Mouse (Mus musculus): ENCODE results near the gene C87436. TPM values are rescaled to one million over a fixed set of nuclear protein-coding genes. Genes with fewer than 3 reads are reported as not detected.

C87436 gene
- polyA plus RNA-seq, 1 experiment from 2014 or later = 15.1 TPM

DNA sequence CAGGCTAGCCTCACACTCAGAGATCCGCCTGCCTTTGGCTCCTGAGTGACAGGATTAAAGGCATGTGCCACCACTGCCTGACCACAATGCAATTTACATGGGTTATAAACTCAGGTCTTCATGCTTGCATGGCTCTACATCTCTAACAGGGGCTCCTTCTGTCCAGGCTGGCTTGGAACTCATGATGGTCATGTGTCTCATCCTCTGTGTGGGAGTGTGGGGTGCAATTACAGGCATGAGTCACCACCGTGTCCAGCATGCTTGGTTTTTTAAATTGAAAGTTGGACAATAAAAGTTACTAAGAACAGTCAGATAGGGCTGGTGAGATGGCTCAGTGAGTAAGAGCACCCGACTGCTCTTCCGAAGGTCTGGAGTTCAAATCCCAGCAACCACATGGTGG is 75.1 kb downstream of the C87436 start:
- H3K4me1 ChIP-seq (replicated peaks) = no peaks in the 10 kb centered on the region
- WGBS = 92% methylated on average over 4 of the region's 4 CpGs
- no peak overlapping the region for H3K9ac ChIP-seq
- no peaks in the 10 kb centered on the region for H3K27me3 ChIP-seq
- H3K4me2 ChIP-seq = no peak overlapping the region
- no peak overlapping the region for H3K4me3 ChIP-seq
- ATAC-seq (replicated peaks; ENCODE audit: insufficient number of reproducible peaks, insufficient read depth, low FRiP score, low read depth) = no peak
- no peaks in the 10 kb centered on the region for H3K36me3 ChIP-seq
- no peak overlapping the region for H3K27ac ChIP-seq
- H3K9me3 ChIP-seq (replicated peaks) = no peaks in the 10 kb centered on the region

DNA sequence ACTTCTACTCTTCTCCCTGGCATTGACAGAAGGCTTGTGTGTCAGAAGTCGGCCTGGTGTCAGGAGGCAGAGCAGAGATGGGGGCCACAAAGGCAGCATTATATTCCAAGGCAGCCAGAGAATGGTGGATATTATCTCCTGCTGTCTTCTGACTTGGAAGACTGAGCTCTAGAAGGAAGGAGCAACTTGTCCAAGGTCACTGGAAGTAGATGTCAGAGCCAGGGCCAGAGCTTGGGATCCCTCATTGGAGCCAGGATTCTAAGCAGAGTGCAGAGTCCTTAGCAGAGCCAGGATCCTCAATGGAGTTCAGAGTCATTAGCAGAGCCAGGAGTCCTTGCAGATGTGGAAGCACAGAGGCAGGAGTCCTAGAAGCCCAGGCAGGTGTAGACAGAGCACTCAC is 77.8 kb downstream of the C87436 start:
- 66% methylated on average over 1 of the region's 1 CpGs for WGBS
- Histone ChIP-seq H3K4me1 (replicated peaks) (no peaks in the 10 kb centered on the region), H3K9me3 (replicated peaks) (no peaks in the 10 kb centered on the region), H3K9ac (0 out of 2 replicates have a peak overlapping the region, but pooled peaks have one; percentile 25), H3K27ac (peak overlapping the region; percentile 42; the same call in 1 of the 2 replicates), H3K4me3 (peak overlapping the region; percentile 26; the same call in 1 of the 2 replicates), H3K36me3 (no peaks in the 10 kb centered on the region), H3K27me3 (no peaks in the 10 kb centered on the region), H3K4me2 (peak overlapping the region; percentile 30)
- no peak for ATAC-seq (replicated peaks; ENCODE audit: insufficient number of reproducible peaks, insufficient read depth, low FRiP score, low read depth)

DNA sequence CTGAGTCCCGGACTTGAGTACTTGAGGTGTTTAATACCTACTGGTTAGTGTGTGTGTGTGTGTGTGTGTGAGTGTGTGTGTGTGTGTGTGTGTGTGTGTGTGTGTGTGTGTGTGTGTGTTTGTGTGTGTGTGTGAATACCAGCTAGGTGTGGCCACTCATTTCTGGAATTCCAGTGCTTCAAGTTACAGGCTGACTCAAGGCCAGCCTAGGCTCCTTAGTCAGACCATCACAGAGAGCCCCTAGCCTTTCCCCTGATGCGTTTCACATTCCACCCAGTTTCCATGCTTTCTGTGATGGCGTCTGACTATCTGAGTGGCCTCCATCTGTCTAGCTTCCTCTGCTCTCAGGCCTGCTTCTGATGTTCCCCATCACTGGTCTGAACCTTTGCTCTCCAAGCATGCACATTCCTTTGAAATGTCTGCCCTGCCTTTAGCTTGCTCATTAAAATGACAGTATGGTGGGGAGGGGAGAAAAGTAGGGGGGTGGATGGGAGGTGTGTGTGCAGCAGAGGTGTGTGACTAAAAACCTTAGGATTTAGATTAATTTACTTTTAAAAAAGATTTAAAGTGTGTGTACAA is 81.7 kb downstream of the C87436 start:
- WGBS = 71% methylated on average over 3 of the region's 3 CpGs
- Histone ChIP-seq H3K9me3 (replicated peaks) (no peaks in the 10 kb centered on the region), H3K4me3 (no peak overlapping the region), H3K27ac (no peak overlapping the region), H3K27me3 (no peaks in the 10 kb centered on the region), H3K4me2 (no peak overlapping the region), H3K4me1 (replicated peaks) (peaks cover 17% of the 10 kb centered on the region), H3K9ac (no peak overlapping the region), H3K36me3 (no peaks in the 10 kb centered on the region)
- ATAC-seq (replicated peaks; ENCODE audit: insufficient number of reproducible peaks, insufficient read depth, low FRiP score, low read depth) = no peak

DNA sequence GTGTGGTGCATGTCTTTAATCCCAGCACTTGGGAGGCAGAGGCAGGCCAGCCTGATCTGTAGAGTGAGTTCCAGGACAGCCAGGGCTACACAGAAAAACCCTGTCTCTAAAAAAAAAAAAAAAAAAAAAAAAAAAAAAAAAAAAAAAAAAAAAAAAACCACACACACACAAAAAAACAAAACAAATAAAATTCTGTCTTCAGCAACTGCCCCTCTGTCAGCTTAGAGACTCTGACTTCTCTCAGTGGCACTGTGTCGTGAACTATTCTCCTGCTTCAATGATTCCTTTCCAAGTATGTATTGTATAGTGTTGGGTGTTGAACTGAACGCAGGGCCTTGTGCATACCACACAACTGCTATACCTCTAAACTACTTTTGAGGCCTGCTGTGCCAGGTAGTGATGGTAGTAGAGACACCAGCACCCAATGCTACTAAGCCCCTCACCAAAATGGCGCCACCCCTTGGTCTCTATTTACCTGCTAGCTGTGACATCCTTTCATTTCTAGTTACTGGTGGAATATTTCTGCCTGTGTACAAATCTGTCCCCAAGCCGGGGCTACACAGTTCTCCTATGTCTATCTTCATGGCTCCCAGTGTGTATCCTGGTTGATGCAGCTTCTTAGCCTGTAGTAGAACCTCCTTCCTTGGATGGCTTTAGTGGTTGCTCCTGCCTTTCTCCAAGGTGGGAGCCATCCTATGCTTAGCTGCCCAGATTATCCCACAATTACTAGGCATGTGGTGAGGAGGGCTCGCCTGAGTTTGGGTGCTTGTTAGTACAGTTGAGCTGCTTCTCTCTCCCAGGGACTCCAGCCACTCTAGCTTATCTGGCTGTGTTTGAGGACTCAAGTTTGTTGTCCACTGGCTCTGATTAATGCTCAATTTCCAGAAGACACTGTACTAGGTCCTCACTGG is 84.1 kb downstream of the C87436 start:
- Histone ChIP-seq H3K9me3 (replicated peaks) (no peaks in the 10 kb centered on the region), H3K36me3 (no peaks in the 10 kb centered on the region), H3K27ac (peak overlapping the region; percentile 99; the same call in 1 of the 2 replicates), H3K4me2 (peak overlapping the region; percentile 71), H3K9ac (no peak overlapping the region), H3K27me3 (no peaks in the 10 kb centered on the region), H3K4me1 (replicated peaks) (peaks cover 17% of the 10 kb centered on the region), H3K4me3 (peak overlapping the region; percentile 74)
- ATAC-seq (replicated peaks; ENCODE audit: insufficient number of reproducible peaks, insufficient read depth, low FRiP score, low read depth) = no peak
- 81% methylated on average over 5 of the region's 5 CpGs for WGBS

Other genes with a start within 250 kb of the C87436 start
- 2.3 and 3.1 TPM in 2 replicates for gene Tgfa, start 243.2 kb upstream of the C87436 start, polyA plus RNA-seq (2015; fragmentation: Nextera tagmentation; extraction: Ambion mirVana)
- gene Fam136a, start 72.7 kb upstream of the C87436 start, polyA plus RNA-seq (2015; fragmentation: Nextera tagmentation; extraction: Ambion mirVana) = 78.0 and 87.2 TPM in 2 replicates
- gene Snrpg, start 67.1 kb upstream of the C87436 start, polyA plus RNA-seq (2015; fragmentation: Nextera tagmentation; extraction: Ambion mirVana) = 261 and 274 TPM in 2 replicates
- 49.8 and 54.7 TPM in 2 replicates for gene Pcyox1, start 41.2 kb upstream of the C87436 start, polyA plus RNA-seq (2015; fragmentation: Nextera tagmentation; extraction: Ambion mirVana)
- gene Tia1, start 34.2 kb upstream of the C87436 start, polyA plus RNA-seq (2015; fragmentation: Nextera tagmentation; extraction: Ambion mirVana) = 109 and 119 TPM in 2 replicates
- 1.1 TPM in 1 of 2 replicates, not detected in the other for gene Gm44790, start 11.7 kb upstream of the C87436 start, polyA plus RNA-seq (2015; fragmentation: Nextera tagmentation; extraction: Ambion mirVana)
- 313 and 337 TPM in 2 replicates for gene Pcbp1, start 87.9 kb downstream of the C87436 start, polyA plus RNA-seq (2015; fragmentation: Nextera tagmentation; extraction: Ambion mirVana)
- gene Asprv1, start 189.8 kb downstream of the C87436 start, polyA plus RNA-seq (2015; fragmentation: Nextera tagmentation; extraction: Ambion mirVana) = 0.57 and 0.84 TPM in 2 replicates
- gene Mxd1, start 230.8 kb downstream of the C87436 start, polyA plus RNA-seq (2015; fragmentation: Nextera tagmentation; extraction: Ambion mirVana) = 7.6 and 9.8 TPM in 2 replicates
- 68.3 and 81.3 TPM in 2 replicates for gene Snrnp27, start 246.1 kb downstream of the C87436 start, polyA plus RNA-seq (2015; fragmentation: Nextera tagmentation; extraction: Ambion mirVana)

All from heart, embryonic 15.5 days (tissue).